Mouse (Mus musculus) C2C12 (cell line): Measurements from ENCODE around the gene Rnf222.

Source experiments
- CTCF ChIP-seq: IDR thresholded peaks from one replicate; pipeline ENCODE4 v1.5.1; 2011; ENCODE audit not compliant: control insufficient read depth, insufficient read depth, insufficient read length
- MAX ChIP-seq: IDR thresholded peaks from one replicate; pipeline ENCODE4 v1.6.1; 2011; ENCODE audit warnings: mild to moderate bottlenecking, control low read depth
- MYOD1 ChIP-seq: IDR thresholded peaks from one replicate; pipeline ENCODE4 v1.6.1; 2011; ENCODE audit warnings: low read depth; ENCODE audit not compliant: control insufficient read depth, insufficient read length

- TF ChIP-seq CTCF (no peak), MAX (no peak), MYOD1 (no peak)
Observed at GRCm38 (mm10) chr11:68864544-68865189, 23.7 kb upstream of the Rnf222 start.
